Mouse (Mus musculus): ENCODE results near the gene Cd300lf.

GRCm38 (mm10) chr11:115163568-115164150 is 29.9 kb upstream of the Cd300lf start:
- TF ChIP-seq CTCF (IDR thresholded peaks at IDR 0.05; ENCODE audit: low read depth, low read length), result no peak
- no peak for TF ChIP-seq POLR2A (IDR thresholded peaks at IDR 0.05; ENCODE audit: borderline replicate concordance, low read depth, low read length)
